Mouse (Mus musculus) testis, postnatal 10 days (tissue): ENCODE measurements around the gene Nphp1.

Source experiments
- DNase-seq: peaks from one replicate; pipeline ENCODE4 v3.0.0; 2021; ENCODE audit warnings: low spot score

The Nphp1 gene

GRCm38 (mm10) chr2:127788440-127789116, at the start of gene Nphp1:
Nphp1 (minus strand) TSS chr2:127788897.
- DNase-seq: peak; percentile 93

- no peak for DNase-seq
Measured at GRCm38 (mm10) chr2:127832833-127833190, 44.1 kb upstream of the Nphp1 start.

- no peak for DNase-seq
Measured at GRCm38 (mm10) chr2:127832103-127832832, 43.6 kb upstream of the Nphp1 start.

- peak; percentile 98 for DNase-seq
Measured at GRCm38 (mm10) chr2:127831401-127832102, 42.9 kb upstream of the Nphp1 start, which contains the start of gene Bub1. Bub1 (minus strand) TSS chr2:127831865.

- peak; percentile 87 for DNase-seq
Measured at GRCm38 (mm10) chr2:127791919-127792603, 3.4 kb upstream of the Nphp1 start, which contains the start of gene Mtln. Mtln (minus strand) TSS chr2:127792488.

- no peak for DNase-seq
Measured at GRCm38 (mm10) chr2:127789651-127790270, 1.1 kb upstream of the Nphp1 start.

GRCm38 (mm10) chr2:127789138-127789537, 441 bp upstream of the Nphp1 start:
- DNase-seq: no peak

- DNase-seq: no peak
Measured at GRCm38 (mm10) chr2:127787226-127787625, 1.5 kb downstream of the Nphp1 start.

- DNase-seq: peak; percentile 28
Measured at GRCm38 (mm10) chr2:127778451-127778850, 10.2 kb downstream of the Nphp1 start.

- no peak for DNase-seq
Measured at GRCm38 (mm10) chr2:127775013-127775412, 13.7 kb downstream of the Nphp1 start.

- DNase-seq: no peak
Measured at GRCm38 (mm10) chr2:127774578-127774941, 14.1 kb downstream of the Nphp1 start.

- no peak for DNase-seq
Measured at GRCm38 (mm10) chr2:127773938-127774577, 14.6 kb downstream of the Nphp1 start.

- DNase-seq: no peak
Measured at GRCm38 (mm10) chr2:127761587-127761986, 27.1 kb downstream of the Nphp1 start.

- DNase-seq: no peak
Measured at GRCm38 (mm10) chr2:127760429-127761000, 28.2 kb downstream of the Nphp1 start.

GRCm38 (mm10) chr2:127760014-127760413, 28.7 kb downstream of the Nphp1 start:
- no peak for DNase-seq

GRCm38 (mm10) chr2:127759157-127759880, 29.4 kb downstream of the Nphp1 start:
- DNase-seq: no peak

GRCm38 (mm10) chr2:127757171-127757570, 31.5 kb downstream of the Nphp1 start:
- DNase-seq: no peak

GRCm38 (mm10) chr2:127754113-127754512, 34.6 kb downstream of the Nphp1 start:
- no peak for DNase-seq

- no peak for DNase-seq
Measured at GRCm38 (mm10) chr2:127751849-127752610, 36.7 kb downstream of the Nphp1 start.
